Mouse (Mus musculus) forebrain, embryonic 14.5 days (tissue): Measurements from ENCODE around the gene Dusp18. TPM values are rescaled to one million over a fixed set of nuclear protein-coding genes. Genes with fewer than 3 reads are reported as not detected.

Source experiments
- ATAC-seq: fragments of 200-750 bp; cut with Nextera tagmentation; 2 replicates; pipeline ENCODE4 v1.8.0; 2017; ENCODE audit warnings: mild to moderate bottlenecking, moderate library complexity
- DNase-seq: peaks from one replicate; pipeline ENCODE4 v3.0.0-alpha.2; 2015; ENCODE audit warnings: low spot score
- H3K27ac ChIP-seq: fragments of 300-500 bp; sonication (generic); 2 replicates; pipeline ENCODE4 v1.5.1; 2014; ENCODE audit warnings: low read depth, mild to moderate bottlenecking, control low read depth, low read length, moderate library complexity
- H3K27me3 ChIP-seq: fragments of 300-500 bp; sonication (generic); replicated peaks from 2 replicates; pipeline ENCODE4 v1.6.1; 2014; ENCODE audit warnings: low read length, control low read depth, mixed read lengths; ENCODE audit not compliant: control insufficient read depth, insufficient read depth
- H3K36me3 ChIP-seq: fragments of 300-500 bp; sonication (generic); 2 replicates; pipeline ENCODE4 v1.6.1; 2014; ENCODE audit warnings: low read length, control low read depth; ENCODE audit not compliant: control insufficient read depth, insufficient read depth
- H3K4me1 ChIP-seq: fragments of 300-500 bp; sonication (generic); 2 replicates; pipeline ENCODE4 v1.6.1; 2014; ENCODE audit warnings: antibody characterized with exemption, low read length, control low read depth; ENCODE audit not compliant: control insufficient read depth, insufficient read depth
- H3K4me2 ChIP-seq: fragments of 300-500 bp; sonication (generic); 2 replicates; pipeline ENCODE4 v1.6.1; 2014; ENCODE audit warnings: mild to moderate bottlenecking, control low read depth, low read length
- H3K4me3 ChIP-seq: fragments of 300-500 bp; sonication (generic); 2 replicates; pipeline ENCODE4 v1.5.1; 2014; ENCODE audit warnings: low read depth, low read length, control low read depth
- H3K9ac ChIP-seq: fragments of 300-500 bp; sonication (generic); 2 replicates; pipeline ENCODE4 v1.6.1; 2014; ENCODE audit warnings: mild to moderate bottlenecking, low read length, control low read depth, moderate library complexity
- H3K9me3 ChIP-seq: fragments of 300-500 bp; sonication (generic); replicated peaks from 2 replicates; pipeline ENCODE4 v1.6.1; 2016; ENCODE audit warnings: low read length, control low read depth, mixed read lengths; ENCODE audit not compliant: control insufficient read depth
- WGBS: fragments of 180-500 bp; shearing (Covaris S2); extraction: QIAGEN DNeasy Blood & Tissue Kit; methylation state at CpG from one replicate; pipeline ENCODE4 v1.1.7; 2014; 5-methylcytosine and 5-hydroxymethylcytosine counted together
- polyA plus RNA-seq: library from polyadenylated mRNA; unstranded; fragments of >200 nt; fragmentation: Nextera tagmentation; extraction: Ambion mirVana; gene quantifications from 2 replicates; pipeline ENCODE4 v1.2.1, GENCODE M21; 2014

Gene Dusp18
- polyA plus RNA-seq, 1 experiment from 2014 or later = 29.3 TPM

DNA sequence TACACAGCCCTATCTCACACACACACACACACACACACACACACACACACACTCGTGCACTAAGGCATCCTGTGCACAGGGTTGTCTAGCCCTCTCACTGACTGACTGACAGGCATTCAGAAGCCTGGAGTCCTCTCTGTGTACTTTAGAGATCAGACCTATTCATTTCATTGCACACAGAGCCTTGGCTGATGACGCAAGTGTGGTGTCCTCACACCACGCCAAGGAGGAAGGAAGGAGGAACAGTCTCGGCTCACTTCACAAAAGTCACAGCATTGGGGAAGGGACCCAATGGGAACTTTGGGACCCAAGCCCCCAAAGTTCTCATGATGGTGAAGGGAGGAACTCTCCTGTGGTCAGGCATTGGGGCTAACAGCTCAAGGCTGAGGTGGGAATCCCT is 35.0 kb downstream of the Dusp18 start:
- H3K4me2 ChIP-seq = no peak overlapping the region
- ATAC-seq (no peak), DNase-seq (no peak)
- no peaks in the 10 kb centered on the region for H3K27me3 ChIP-seq
- no peak overlapping the region for H3K27ac ChIP-seq
- WGBS = 79% methylated on average over 4 of the region's 4 CpGs
- no peak overlapping the region for H3K4me3 ChIP-seq
- H3K9ac ChIP-seq = no peak overlapping the region
- peaks cover 5% of the 10 kb centered on the region; the same call in 1 of the 2 replicates for H3K4me1 ChIP-seq
- H3K36me3 ChIP-seq = no peaks in the 10 kb centered on the region
- no peaks in the 10 kb centered on the region for H3K9me3 ChIP-seq

DNA sequence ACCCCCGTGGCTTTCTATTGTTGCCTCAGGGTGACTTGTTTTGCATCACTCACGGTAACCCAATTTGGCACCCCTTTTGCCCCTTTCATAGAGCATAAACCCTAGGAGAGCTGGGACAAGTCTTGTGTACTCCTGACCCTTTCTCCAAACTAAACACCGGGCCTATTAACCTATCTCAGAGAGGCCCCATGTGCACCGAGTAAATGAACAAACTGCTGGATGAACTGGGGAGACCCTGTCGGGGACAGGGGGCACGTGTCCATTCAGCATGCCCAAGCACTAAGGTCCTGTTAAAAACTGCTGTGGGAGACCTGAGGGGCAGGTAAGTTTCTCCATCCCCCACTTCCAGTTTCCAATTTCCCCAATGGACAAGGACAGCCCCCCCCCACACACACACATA is 35.9 kb downstream of the Dusp18 start:
- DNase-seq (no peak), ATAC-seq (no peak)
- H3K9ac ChIP-seq = peak overlapping the region; percentile 57
- H3K4me3 ChIP-seq = peak overlapping the region; percentile 38; the same call in 1 of the 2 replicates
- H3K27ac ChIP-seq = no peak overlapping the region
- H3K27me3 ChIP-seq = no peaks in the 10 kb centered on the region
- H3K9me3 ChIP-seq = no peaks in the 10 kb centered on the region
- H3K4me1 ChIP-seq = peaks cover 5% of the 10 kb centered on the region; the same call in 1 of the 2 replicates
- peak overlapping the region; percentile 63 for H3K4me2 ChIP-seq
- 22% methylated on average over 6 of the region's 6 CpGs for WGBS
- H3K36me3 ChIP-seq = no peaks in the 10 kb centered on the region

DNA sequence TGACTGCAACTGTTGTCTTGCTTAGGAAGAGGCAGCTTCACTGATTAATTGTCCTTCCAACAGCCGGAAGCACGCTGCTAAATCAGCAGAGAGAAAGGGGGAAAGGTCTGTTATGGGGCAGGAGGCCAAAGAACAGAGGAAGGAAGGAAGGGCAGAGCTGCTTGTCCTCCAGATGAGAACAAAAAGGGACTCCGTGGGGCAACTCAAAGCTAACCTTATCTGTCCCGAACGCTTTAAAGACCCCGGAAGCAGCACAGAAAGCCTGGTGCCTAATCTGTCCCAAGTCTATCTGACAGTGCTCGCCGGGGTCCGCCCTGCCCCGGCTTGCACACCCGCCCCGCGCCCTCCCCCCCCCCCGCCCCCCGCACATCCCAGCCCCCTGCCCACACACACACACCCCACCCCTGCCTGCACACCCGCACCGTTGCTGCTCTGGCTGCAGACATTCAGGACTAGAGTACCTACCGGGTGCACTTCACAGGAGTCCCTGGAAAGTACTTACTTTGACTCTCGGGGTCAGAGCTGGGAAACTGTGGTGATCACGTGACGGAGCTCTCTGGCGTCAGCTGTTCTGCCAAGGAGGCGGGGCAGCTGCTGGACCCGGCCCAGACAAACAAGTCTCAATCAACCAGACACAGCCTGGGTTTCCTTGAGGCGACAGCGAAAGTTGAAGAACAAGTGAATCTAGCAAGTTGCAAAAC is 36.6 kb downstream of the Dusp18 start, which contains the start of gene Tcn2:
TSS of gene Tcn2 (minus strand) at position 649 of the 701 bp plus-strand sequence.
- no peaks in the 10 kb centered on the region for H3K36me3 ChIP-seq
- H3K9me3 ChIP-seq = no peaks in the 10 kb centered on the region
- H3K4me1 ChIP-seq = peaks cover 5% of the 10 kb centered on the region; the same call in 1 of the 2 replicates
- H3K4me3 ChIP-seq = peak within 1 kb of the TSS; percentile 38
- H3K4me2 ChIP-seq = peak within 1 kb of the TSS; percentile 63
- peak within 1 kb of the TSS; percentile 57 for H3K9ac ChIP-seq
- DNase-seq (peak; percentile 86), ATAC-seq (peak; percentile 78)
- no peak within 1 kb of the TSS for H3K27ac ChIP-seq
- H3K27me3 ChIP-seq = no peaks in the 10 kb centered on the region
- WGBS = under 1% methylated on average over 20 of the region's 26 CpGs

DNA sequence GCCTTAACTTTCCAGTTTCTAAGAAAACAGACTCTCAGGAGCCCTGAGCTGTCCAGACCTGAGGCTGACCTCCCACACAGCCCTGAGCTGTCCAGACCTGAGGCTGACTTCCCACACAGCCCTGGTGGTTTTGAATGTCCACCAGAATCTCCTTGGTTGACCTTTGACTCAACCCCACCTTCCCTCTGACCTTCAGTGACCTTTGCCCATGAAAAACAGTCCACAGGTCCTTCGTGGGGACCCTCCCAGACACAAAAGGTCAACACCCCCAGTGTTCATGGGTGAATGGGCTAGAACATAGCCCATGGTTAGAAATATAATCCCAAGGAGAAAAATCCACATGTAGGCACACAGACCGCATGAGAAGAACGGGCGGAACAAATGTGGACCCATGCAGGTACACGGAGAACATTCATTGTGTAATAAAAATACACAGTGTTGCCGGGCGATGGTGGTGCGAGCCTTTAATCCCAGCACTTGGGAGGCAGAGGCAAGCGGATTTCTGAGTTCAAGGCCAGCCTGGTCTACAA is 38.8 kb downstream of the Dusp18 start:
- no peaks in the 10 kb centered on the region for H3K27me3 ChIP-seq
- DNase-seq (no peak), ATAC-seq (no peak)
- no peak overlapping the region for H3K4me2 ChIP-seq
- H3K9me3 ChIP-seq = no peaks in the 10 kb centered on the region
- WGBS = 91% methylated on average over 9 of the region's 9 CpGs
- H3K4me3 ChIP-seq = no peak overlapping the region
- peaks cover 5% of the 10 kb centered on the region; the same call in 1 of the 2 replicates for H3K4me1 ChIP-seq
- no peak overlapping the region for H3K27ac ChIP-seq
- no peak overlapping the region for H3K9ac ChIP-seq
- H3K36me3 ChIP-seq = no peaks in the 10 kb centered on the region

DNA sequence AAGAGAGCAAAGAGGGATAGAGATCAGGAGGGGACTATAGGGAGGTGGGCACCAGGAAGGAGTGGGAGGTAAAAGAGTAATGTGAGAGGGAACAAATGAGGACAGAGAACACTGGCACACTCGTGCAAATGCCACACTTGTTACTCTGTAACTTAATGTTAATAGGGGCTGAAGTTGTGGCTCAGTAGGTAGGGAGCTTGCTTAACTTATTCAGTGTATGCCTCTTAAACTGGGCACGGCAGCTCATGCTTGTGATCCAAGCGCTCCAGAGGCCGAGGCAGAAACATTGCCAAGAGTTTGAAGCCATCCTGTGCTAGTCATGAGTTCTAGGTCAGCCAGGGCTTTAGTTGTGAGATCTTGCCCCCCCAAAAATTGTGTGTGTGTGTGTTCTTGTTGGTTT is 40.1 kb downstream of the Dusp18 start:
- no peak for DNase-seq
- no peaks in the 10 kb centered on the region for H3K27me3 ChIP-seq
- no peak overlapping the region for H3K9ac ChIP-seq
- H3K27ac ChIP-seq = no peak overlapping the region
- H3K9me3 ChIP-seq = no peaks in the 10 kb centered on the region
- WGBS = 72% methylated on average over 4 of the region's 4 CpGs
- ATAC-seq = no peak
- peaks cover 5% of the 10 kb centered on the region; the same call in 1 of the 2 replicates for H3K4me1 ChIP-seq
- H3K36me3 ChIP-seq = no peaks in the 10 kb centered on the region
- H3K4me2 ChIP-seq = no peak overlapping the region
- no peak overlapping the region for H3K4me3 ChIP-seq

DNA sequence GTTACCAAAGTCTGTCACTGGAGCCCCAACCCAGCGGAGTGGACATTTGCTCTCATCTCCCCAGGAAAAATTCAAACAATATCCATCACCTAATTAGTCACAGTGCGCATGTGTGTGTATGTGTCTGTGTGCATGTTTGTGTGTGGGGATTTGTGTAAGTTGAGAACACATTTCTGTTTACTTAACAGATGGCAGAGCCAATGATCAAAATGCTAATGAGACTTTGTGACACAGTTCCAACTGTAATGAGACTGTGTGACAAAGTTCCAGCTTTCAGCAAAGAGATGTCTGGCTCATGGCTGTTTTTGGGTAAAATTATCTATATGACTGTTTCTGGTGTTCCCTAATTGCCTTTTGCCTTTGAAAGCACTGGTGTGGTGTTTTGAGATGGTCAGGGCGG is 41.3 kb downstream of the Dusp18 start:
- H3K27me3 ChIP-seq = no peaks in the 10 kb centered on the region
- no peak overlapping the region for H3K4me3 ChIP-seq
- ATAC-seq (peak; percentile 59; the same call in 1 of the 2 replicates), DNase-seq (peak; percentile 83)
- no peak overlapping the region for H3K4me2 ChIP-seq
- H3K9ac ChIP-seq = no peak overlapping the region
- 64% methylated on average over 3 of the region's 3 CpGs for WGBS
- no peak overlapping the region for H3K27ac ChIP-seq
- H3K4me1 ChIP-seq = peaks cover 2% of the 10 kb centered on the region; the same call in 1 of the 2 replicates
- H3K9me3 ChIP-seq = no peaks in the 10 kb centered on the region
- H3K36me3 ChIP-seq = no peaks in the 10 kb centered on the region

DNA sequence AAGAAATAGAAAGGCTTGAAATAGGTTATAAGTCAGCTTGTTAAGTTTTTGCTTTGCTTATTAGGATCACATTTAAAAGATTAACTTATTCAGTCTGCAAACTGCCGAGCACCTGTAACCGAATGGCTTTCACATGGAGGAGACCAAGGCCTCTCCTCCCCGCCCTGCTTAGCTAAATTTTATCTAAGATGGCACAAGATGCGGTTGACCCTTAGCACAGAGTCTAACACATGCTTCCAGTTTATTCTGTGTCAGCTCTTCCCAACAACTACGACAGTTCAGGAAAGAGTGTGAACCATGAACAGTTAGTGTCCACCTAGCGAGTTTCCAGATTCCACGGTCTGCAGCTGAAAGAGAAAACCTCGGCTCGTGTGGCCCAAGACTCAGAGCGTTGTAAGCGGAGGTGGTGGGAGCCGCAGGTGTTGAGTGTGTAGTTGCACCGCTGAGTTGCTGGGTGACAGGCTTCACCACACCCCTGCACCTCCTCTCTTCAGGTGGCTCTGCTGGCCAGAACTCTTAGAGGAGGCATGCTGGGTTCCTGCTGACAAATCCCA is 42.4 kb downstream of the Dusp18 start:
- 83% methylated on average over 13 of the region's 13 CpGs for WGBS
- ATAC-seq (no peak), DNase-seq (no peak)
- H3K4me2 ChIP-seq = no peak overlapping the region
- no peak overlapping the region for H3K9ac ChIP-seq
- H3K9me3 ChIP-seq = no peaks in the 10 kb centered on the region
- H3K4me3 ChIP-seq = no peak overlapping the region
- no peaks in the 10 kb centered on the region for H3K27me3 ChIP-seq
- no peaks in the 10 kb centered on the region for H3K4me1 ChIP-seq
- no peaks in the 10 kb centered on the region for H3K36me3 ChIP-seq
- no peak overlapping the region for H3K27ac ChIP-seq

DNA sequence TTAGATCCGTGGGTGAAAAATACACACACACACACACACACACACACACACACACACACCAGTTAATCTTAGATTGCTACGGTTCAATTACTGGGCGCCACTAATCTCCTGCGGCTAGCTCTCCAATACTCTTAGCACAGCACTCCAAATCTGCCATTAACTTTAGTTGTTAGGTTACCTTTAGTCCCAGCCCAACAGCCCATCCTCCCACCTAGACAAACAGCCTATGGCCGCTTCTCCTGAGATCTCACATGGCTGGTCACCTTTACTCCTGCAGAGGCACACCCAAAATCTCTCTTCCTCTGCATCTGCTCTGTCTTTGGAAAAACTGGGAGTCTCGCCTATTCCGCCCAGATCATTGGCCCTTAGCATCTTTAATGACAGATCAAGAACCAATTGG is 46.3 kb downstream of the Dusp18 start:
- DNase-seq (no peak), ATAC-seq (no peak)
- Histone ChIP-seq H3K9me3 (no peaks in the 10 kb centered on the region), H3K27me3 (no peaks in the 10 kb centered on the region), H3K27ac (no peak overlapping the region), H3K4me1 (no peaks in the 10 kb centered on the region), H3K4me3 (no peak overlapping the region), H3K9ac (no peak overlapping the region), H3K36me3 (no peaks in the 10 kb centered on the region), H3K4me2 (no peak overlapping the region)
- WGBS = 85% methylated on average over 7 of the region's 7 CpGs

DNA sequence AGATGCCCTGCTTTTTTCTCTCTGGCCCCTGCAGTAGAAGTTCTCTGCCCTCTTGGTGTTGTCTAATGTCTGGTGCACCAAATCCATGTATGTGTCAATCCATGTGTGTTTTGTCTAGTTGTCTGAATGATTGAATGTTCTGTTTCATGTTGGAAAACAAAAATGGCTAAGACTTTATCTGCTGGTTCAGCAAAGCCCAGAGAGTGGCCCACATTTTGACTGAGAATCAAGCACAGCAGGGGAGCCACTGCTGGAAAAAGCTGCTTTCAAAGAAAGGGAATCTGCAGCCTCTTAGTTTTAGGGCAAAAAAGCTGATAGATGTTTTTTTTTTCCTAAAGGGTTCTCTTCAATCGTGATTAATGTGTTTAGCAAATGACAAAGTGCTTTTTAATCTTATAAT is 51.3 kb downstream of the Dusp18 start:
- H3K4me1 ChIP-seq = no peaks in the 10 kb centered on the region
- DNase-seq = no peak
- ATAC-seq = no peak
- no peaks in the 10 kb centered on the region for H3K9me3 ChIP-seq
- no peaks in the 10 kb centered on the region for H3K27me3 ChIP-seq
- no peak overlapping the region for H3K9ac ChIP-seq
- WGBS = 9% methylated on average over 1 of the region's 1 CpGs
- no peak overlapping the region for H3K27ac ChIP-seq
- no peaks in the 10 kb centered on the region for H3K36me3 ChIP-seq
- H3K4me2 ChIP-seq = no peak overlapping the region
- H3K4me3 ChIP-seq = no peak overlapping the region
